Mouse (Mus musculus) brown adipose tissue, adult 24 weeks (tissue): ENCODE measurements at regions not wholly inside any gene's neighbourhood (a gene's known extent, or its start where the extent isn't known, plus 50 kb on each side); places are given as distances from the start of the nearest gene placed in this dataset.

Experiments used
- H3K27ac ChIP-seq: fragments of 200-500 bp; replicated peaks from 2 replicates; pipeline ENCODE4 v1.5.1; 2012; ENCODE audit warnings: low read depth, mild to moderate bottlenecking, low read length
- H3K4me1 ChIP-seq: fragments of 200-500 bp; 2 replicates; pipeline ENCODE4 v1.6.1; 2012; ENCODE audit warnings: low read length, mixed read lengths; ENCODE audit not compliant: control insufficient read depth, insufficient read depth, insufficient read length
- H3K4me3 ChIP-seq: fragments of 200-500 bp; 2 replicates; pipeline ENCODE4 v1.5.1; 2012; ENCODE audit warnings: low read depth, mild to moderate bottlenecking, low read length, moderate library complexity; ENCODE audit not compliant: insufficient read depth

DNA sequence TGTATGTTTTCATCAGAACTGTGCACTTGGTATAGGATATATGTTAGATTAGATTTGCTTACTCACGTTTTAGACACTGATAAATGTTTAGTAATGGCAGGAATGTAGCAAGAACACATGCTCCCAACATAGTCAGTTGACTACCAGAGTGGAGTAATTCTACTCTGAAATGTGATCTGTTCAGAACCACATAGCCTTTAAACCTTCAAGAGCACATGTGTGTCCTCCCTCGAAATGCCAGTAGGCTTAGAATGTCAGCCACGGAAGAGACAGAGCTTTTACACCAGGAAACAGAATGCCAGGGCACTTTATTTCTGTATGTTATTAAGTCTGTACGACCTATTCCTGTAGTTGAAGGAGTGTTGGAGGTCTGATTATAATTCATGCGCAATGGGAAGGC is 51.3 kb upstream of the Cd28 start:
- Histone ChIP-seq H3K27ac (no peak overlapping the region), H3K4me3 (no peak overlapping the region), H3K4me1 (peaks cover 14% of the 10 kb centered on the region)

DNA sequence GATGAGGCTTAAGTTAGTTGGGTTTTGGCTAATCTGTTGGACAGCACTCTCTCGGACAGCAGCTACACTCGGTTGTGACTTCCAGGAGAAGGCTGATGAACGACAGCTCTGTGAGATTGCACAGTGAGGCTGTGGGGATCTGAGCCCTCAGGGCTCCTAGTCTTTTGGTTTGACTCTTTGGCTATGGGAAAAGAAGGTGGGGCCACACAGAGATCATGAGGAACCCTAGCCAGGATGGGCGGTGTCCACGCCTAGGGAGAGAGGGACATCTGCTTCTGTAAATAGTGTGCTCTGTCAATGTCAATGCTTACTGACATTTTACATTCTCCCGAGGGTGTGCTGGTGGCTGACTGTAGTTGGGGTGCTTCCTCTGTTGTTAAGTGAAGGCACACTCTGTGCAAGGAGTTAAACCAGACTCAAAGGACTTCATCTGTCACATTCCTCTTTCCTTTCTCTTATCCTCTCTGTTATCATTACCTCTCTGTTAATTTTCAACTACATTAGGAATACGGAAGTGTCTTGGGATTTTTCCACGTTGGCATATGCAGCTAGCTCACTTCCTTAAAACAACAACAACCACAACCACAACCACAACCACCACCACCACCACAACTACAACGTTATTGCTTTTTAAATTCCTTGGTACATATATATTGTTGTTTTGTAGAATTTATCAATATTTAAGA is 54.2 kb upstream of the Cd28 start:
- H3K4me1 ChIP-seq: peaks cover 14% of the 10 kb centered on the region
- H3K4me3 ChIP-seq: no peak overlapping the region
- peak overlapping the region; percentile 57; the same call in 1 of the 2 replicates for H3K27ac ChIP-seq

DNA sequence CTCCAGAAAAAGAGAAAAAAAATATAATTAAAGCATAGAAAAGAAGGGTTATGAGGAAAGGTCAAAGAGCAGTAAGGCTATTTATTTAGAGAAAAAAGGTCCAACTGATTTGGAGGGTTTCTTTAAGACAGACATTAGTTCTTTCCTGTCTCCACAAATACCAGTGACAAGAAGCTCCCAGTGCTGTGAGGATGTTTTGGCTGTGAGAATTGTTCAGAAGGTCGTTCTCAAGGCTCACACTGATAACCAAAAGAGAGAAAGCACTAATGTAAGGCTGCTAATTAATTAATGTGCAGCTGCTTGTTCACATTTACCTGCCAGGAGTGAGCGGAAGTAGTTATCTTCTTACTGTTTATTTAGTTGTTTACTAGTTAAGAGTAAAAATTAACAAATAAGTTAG is 54.7 kb upstream of the Cd28 start:
- Histone ChIP-seq H3K4me3 (no peak overlapping the region), H3K4me1 (peaks cover 16% of the 10 kb centered on the region), H3K27ac (peak overlapping the region; percentile 57; the same call in 1 of the 2 replicates)

DNA sequence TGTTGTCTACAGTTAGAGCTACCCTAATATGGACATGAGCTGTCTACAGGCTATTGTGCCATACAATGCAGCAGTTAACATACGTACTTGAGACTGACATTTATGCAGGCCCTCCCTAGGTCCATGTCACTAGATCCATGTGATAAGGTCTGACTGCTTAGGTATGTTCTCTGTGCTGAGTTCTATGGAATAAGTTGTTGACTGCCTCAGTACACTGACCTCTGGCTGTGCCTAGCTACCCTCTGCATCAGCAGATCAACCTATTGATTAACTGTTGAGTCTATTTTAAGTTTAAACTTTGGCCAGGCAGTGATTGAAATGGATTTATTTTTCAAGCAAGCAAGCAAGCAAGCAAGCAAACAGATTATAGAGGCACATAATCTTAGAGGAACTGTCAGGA is 57.0 kb upstream of the Cd28 start:
- peaks cover 21% of the 10 kb centered on the region for H3K4me1 ChIP-seq
- H3K27ac ChIP-seq: no peak overlapping the region
- no peak overlapping the region for H3K4me3 ChIP-seq

DNA sequence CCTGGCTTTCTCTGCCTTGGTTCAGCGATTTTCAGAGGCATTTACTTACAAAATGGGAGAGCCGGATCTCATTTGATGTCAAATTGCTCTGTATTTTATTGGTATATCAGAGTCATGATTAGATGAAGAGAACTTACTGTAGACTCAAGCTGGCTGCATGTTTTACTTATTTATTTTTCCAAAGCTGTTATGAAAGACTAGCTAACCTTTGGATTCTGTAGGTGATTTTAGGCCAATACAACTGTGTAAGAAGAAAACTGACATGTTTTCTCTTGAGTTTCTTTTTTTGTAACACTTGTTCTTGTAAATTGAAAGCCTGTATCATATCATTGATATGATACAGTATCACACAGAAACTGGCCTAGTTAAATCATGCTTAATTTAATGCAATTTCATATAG is 57.6 kb upstream of the Cd28 start:
- peaks cover 21% of the 10 kb centered on the region for H3K4me1 ChIP-seq
- no peak overlapping the region for H3K27ac ChIP-seq

DNA sequence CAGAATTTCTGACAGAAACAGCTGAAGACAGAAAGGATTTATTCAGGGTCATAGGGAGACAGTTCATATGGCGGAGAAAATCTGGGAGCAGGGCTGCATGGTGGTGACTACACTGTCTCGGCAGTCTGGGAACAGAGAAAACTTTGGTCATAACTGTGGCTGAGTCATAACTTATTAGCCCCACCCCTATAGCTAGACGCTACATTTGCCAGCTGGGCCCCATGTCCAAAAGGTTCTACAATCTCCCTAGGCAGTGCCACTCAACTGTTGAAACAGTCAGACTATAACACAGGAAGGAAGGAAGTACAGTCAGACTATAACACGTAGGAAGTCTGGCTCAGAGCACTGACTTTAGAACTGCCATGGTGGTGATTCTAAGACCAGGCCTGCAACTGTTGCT is 58.2 kb upstream of the Cd28 start:
- Histone ChIP-seq H3K4me3 (no peak overlapping the region), H3K27ac (peak overlapping the region; percentile 44; the same call in 1 of the 2 replicates), H3K4me1 (peaks cover 23% of the 10 kb centered on the region)

More for the DNA sequence above, 57.6 kb upstream of the Cd28 start:
- H3K4me3 ChIP-seq: no peak overlapping the region

DNA sequence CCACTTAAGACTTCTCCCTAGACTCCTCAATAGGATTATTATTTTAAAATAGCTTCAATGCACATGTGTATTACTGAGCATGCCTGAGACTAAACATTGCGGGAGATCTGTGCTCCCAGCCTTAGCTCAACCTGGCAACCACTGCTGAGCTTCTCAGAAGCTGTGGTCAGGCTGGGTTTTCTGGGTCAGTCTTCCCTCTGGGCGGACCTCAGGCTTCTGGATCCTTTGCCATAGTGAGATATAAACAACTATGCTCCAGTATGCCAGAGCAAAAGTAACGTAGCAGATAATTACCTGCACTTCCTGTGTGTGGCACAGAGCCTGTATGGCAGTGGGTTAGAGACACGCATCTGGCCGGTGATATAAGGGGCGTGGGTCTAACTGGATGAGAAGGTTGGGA is 59.1 kb upstream of the Cd28 start:
- peaks cover 29% of the 10 kb centered on the region for H3K4me1 ChIP-seq
- H3K4me3 ChIP-seq: no peak overlapping the region
- peak overlapping the region; percentile 77 for H3K27ac ChIP-seq

DNA sequence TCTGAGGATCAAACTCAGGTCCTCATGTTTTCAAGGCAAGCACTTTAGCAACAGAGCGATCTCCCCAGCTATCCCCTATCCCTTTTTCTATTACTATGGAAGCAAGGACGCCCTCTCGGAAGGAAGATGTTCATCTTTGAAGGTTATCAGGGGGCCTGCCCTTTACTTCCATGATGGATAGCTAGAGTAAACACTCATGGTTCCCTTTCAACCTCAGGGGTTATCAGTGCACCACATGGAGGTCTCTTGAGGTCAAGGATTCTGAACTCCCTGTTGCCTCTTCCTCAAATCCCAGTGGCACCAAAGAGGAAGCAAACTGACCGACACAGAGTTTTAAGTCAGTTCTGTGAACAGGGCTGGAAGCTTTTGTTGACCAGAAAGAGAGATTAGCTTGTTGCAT is 59.6 kb upstream of the Cd28 start:
- H3K4me3 ChIP-seq: no peak overlapping the region
- H3K27ac ChIP-seq: peak overlapping the region; percentile 35; the same call in 1 of the 2 replicates
- H3K4me1 ChIP-seq: peaks cover 28% of the 10 kb centered on the region

DNA sequence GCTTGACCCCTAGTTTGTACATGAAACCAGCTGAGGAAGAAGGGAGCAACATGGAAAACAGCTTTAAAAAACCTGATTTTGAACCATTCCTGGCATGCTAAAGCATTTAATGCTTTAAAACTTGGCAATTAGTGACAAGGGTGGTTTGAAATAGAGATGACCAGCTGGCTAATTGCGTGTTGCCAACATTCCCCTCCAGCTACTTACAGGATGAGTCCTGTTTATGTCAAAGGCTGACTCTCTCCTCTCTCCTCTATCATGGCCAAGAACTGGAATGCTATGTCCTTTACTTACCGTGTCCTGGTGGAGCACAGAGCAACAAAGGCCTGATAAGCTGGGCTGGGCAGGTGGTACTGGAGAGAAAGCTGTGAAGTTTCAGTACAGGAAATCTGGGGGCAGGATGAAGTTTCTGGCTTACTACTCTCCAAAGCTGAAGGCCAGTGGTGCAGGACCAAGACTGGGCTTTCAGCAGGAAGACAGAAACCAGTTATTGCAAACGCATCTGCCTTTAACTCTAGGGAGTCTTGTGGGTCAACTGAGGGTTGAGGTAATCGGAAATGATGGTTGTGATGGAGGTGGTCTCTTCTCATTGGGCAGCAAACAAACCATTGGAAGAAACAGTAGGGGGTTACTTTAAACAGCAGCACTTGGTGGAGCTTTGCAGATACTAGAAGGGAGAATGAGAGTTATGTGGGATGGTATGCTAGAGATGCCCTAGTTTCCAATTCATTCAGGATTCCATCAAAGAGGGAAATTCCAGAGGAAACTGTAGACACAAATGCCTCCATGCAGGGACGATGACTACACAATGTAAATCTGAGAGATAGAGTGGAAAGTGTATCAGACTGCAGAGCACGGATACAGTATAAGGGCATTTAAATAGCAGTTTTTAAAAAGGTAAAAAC is 60.7 kb upstream of the Cd28 start:
- H3K4me3 ChIP-seq: no peak overlapping the region
- peaks cover 31% of the 10 kb centered on the region for H3K4me1 ChIP-seq
- peak overlapping the region; percentile 52 for H3K27ac ChIP-seq

DNA sequence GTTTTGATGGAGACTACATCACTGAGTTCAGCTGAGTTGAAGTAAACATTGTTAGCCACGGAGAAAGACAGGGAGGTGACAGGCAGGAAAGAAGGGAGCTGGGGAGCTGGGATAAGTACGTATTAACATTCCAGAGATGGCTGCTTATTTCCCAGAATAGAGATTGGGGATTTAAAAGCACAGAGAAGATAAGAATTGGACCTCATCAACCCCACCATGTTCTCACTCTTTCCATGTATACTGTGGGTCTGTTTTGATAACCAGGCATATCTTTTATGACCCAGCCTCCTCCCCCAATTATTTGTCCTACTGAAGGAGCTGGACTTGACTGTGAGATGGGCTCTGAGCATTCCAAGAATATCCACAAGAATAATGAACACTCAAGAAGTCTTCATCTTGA is 61.4 kb upstream of the Cd28 start:
- peaks cover 35% of the 10 kb centered on the region for H3K4me1 ChIP-seq
- H3K4me3 ChIP-seq: no peak overlapping the region

DNA sequence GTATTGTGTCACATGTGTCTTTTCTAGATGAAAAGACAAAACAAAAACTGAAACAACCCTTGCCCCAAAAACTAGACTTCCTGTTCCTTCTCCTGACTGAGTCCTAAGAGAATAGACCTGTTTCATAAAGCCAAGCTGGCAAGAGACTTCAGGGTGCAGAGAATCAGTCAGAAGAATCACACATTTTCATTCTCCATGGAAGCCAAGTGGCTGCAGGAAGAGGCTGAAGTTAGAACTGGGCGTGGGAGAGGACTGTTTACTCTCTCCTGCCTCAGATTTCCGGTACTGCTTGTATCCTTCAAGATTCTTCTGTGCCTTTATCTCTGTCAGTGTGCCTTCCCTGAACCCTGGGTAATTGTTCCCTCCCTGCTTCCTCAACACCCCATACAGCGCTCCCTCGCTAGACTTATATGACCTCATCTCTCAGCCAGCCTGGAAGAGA is 64.0 kb upstream of the Cd28 start:
- peak overlapping the region; percentile 93 for H3K27ac ChIP-seq
- peaks cover 30% of the 10 kb centered on the region for H3K4me1 ChIP-seq
- no peak overlapping the region for H3K4me3 ChIP-seq

More for the DNA sequence above, 61.4 kb upstream of the Cd28 start:
- H3K27ac ChIP-seq: peak overlapping the region; percentile 51; the same call in 1 of the 2 replicates

DNA sequence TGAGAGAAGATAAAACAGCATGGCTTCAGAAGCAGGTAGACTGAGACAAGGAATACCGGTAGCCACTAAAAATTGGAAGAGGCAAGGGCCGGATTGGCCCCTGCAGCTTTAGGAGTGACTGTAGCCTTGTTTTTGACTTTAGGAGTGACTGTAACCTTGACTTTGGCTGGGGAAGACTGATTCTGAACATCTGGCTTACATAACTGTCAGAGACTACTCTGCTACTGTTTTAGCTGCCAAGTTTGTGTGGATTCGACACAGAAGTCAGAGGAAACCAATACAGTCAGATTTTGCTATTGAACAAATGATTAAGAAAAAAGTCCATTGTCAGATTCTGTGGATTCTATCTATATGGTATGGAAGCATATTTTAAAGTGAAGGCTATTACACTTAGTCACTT is 66.4 kb upstream of the Cd28 start:
- Histone ChIP-seq H3K4me1 (peaks cover 22% of the 10 kb centered on the region), H3K4me3 (no peak overlapping the region), H3K27ac (peak overlapping the region; percentile 73)

DNA sequence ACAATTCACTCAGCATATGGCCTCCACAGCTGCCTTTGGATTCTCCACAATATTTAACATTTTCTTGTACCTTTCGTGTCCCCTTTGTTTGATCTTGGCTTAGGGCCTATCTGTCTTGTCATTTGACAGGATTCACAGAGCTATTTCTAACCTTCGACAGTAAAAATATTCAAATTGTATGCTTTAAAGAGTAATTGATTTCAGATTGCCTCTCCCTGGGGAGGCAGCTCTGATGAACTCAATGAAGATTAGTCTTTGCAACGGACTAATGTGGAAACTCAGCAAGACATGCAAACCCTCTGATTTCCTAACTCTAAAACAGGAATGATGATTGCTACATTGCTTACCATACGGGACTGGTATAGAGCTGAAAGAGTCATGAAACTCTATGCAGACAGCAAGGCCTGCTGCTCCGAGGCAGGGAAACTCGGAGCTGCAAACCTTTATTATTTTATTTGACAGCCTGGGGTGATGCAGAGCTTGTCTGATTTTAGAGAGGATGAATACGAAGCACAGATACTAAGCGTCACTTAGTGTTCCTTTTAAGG is 67.2 kb upstream of the Cd28 start:
- H3K4me1 ChIP-seq: peaks cover 22% of the 10 kb centered on the region
- peak overlapping the region; percentile 73 for H3K27ac ChIP-seq

DNA sequence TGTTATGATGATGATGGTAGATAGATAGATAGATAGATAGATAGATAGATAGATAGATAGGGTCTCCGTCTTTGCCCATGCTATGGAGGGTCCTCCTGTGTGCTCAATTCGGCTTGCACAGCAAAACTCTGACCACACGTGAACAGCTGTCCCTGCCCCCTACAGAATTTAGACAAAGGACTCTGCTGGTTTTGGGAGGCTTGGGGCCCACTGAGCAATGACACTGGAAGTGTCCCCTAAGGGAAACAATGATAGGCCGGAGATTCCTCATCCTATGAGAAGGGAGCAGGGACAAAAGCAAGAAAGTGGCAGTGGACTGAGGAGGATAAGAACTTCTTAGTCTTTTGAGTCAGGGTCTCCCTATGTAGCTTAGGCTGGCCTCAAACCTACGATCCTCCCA is 69.8 kb upstream of the Cd28 start:
- no peak overlapping the region for H3K4me3 ChIP-seq
- peaks cover 17% of the 10 kb centered on the region for H3K4me1 ChIP-seq
- H3K27ac ChIP-seq: no peak overlapping the region

More for the DNA sequence above, 67.2 kb upstream of the Cd28 start:
- H3K4me3 ChIP-seq: no peak overlapping the region

DNA sequence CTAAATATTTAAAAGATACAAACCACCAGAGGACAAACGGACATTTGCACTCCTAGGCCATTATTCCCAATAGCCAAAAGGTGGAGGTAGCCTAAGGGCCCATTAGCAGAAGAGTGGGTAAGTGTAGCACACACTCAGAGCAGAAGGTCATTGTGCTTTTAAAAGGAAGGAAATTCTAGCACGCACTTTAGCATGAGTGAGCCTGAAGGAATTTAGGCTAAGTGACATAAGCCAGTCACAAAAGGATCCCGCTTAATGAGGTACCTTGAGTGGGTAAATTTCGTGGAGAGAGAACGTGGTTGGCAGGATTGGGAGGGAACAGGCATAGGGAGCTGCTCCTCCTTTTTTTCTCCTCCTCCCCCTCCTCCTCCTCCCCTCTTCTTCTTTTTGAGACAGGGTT is 70.4 kb upstream of the Cd28 start:
- Histone ChIP-seq H3K27ac (no peak overlapping the region), H3K4me1 (peaks cover 19% of the 10 kb centered on the region), H3K4me3 (no peak overlapping the region)
